Mouse (Mus musculus) midbrain, embryonic 13.5 days (tissue): ENCODE results near the gene Kras. TPM values are rescaled to one million over a fixed set of nuclear protein-coding genes. Genes with fewer than 3 reads are reported as not detected.

Experiments used
- ATAC-seq: fragments of 200-750 bp; cut with Nextera tagmentation; 2 replicates; pipeline ENCODE4 v1.8.0; 2017; ENCODE audit warnings: mild to moderate bottlenecking, moderate TSS enrichment, moderate library complexity
- H3K27ac ChIP-seq: fragments of 300-500 bp; sonication (generic); 2 replicates; pipeline ENCODE4 v1.5.1; 2015; ENCODE audit warnings: inconsistent platforms, mild to moderate bottlenecking, moderate library complexity
- H3K27me3 ChIP-seq: fragments of 300-500 bp; sonication (generic); 2 replicates; pipeline ENCODE4 v1.6.1; 2015; ENCODE audit warnings: mild to moderate bottlenecking, inconsistent platforms
- H3K36me3 ChIP-seq: fragments of 300-500 bp; sonication (generic); 2 replicates; pipeline ENCODE4 v1.6.1; 2015; ENCODE audit warnings: mild to moderate bottlenecking, inconsistent platforms
- H3K4me1 ChIP-seq: fragments of 300-500 bp; sonication (generic); replicated peaks from 2 replicates; pipeline ENCODE4 v1.6.1; 2015; ENCODE audit warnings: inconsistent platforms
- H3K4me2 ChIP-seq: fragments of 300-500 bp; sonication (generic); replicated peaks from 2 replicates; pipeline ENCODE4 v1.6.1; 2015; ENCODE audit warnings: moderate library complexity, mild to moderate bottlenecking, inconsistent platforms
- H3K4me3 ChIP-seq: fragments of 300-500 bp; sonication (generic); replicated peaks from 2 replicates; pipeline ENCODE4 v1.5.1; 2015; ENCODE audit warnings: mild to moderate bottlenecking, inconsistent platforms
- H3K9ac ChIP-seq: fragments of 300-500 bp; sonication (generic); replicated peaks from 2 replicates; pipeline ENCODE4 v1.6.1; 2015; ENCODE audit warnings: mild to moderate bottlenecking, inconsistent platforms
- H3K9me3 ChIP-seq: fragments of 300-500 bp; sonication (generic); 2 replicates; pipeline ENCODE4 v1.6.1; 2016; ENCODE audit warnings: mild to moderate bottlenecking, inconsistent platforms
- WGBS: fragments of 180-500 bp; shearing (Covaris S2); methylation state at CpG from one replicate; pipeline ENCODE4 v1.1.7; 2015; 5-methylcytosine and 5-hydroxymethylcytosine counted together
- polyA plus RNA-seq: library from polyadenylated mRNA; unstranded; fragments of >200 nt; fragmentation: Nextera tagmentation; extraction: Ambion mirVana; gene quantifications from 2 replicates; pipeline ENCODE4 v1.2.1, GENCODE M21; 2015

Kras gene
- polyA plus RNA-seq, 1 experiment from 2014 or later, result 92.3 TPM

DNA sequence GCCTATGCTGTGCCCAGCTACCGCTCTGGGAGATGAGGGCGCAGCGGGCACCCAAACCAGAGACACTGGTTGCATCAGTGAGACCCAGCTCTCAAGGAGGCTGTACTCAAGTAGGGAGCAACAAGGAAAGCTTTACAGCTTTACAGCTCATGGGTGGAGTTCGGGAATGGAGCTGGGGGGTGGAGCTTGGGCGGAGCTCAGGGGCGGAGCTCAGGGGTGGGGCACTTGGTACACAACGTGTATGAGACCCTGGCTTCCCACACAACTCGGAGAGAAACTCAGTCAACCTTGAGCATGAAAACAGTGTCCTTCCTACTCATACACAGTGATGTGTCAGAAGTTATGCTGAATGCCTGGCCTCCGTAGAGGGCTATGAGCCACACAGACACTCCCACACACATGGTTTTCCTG, 74.5 kb downstream of the Kras start:
- WGBS, result 31% methylated on average over 9 of the region's 9 CpGs
- Histone ChIP-seq H3K27me3 (peaks cover 20% of the 10 kb centered on the region), H3K4me1 (peaks cover 25% of the 10 kb centered on the region), H3K4me2 (no peak overlapping the region), H3K9me3 (no peaks in the 10 kb centered on the region), H3K27ac (no peak overlapping the region), H3K36me3 (no peaks in the 10 kb centered on the region), H3K4me3 (no peak overlapping the region), H3K9ac (no peak overlapping the region)
- no peak for ATAC-seq

GRCm38 (mm10) chr6:145173781-145174191, 76.3 kb downstream of the Kras start:
- WGBS, result 3% methylated on average over 7 of the region's 11 CpGs
- no peak overlapping the region for H3K4me3 ChIP-seq
- peak; percentile 84 for ATAC-seq
- H3K4me2 ChIP-seq, result peak overlapping the region; percentile 19; the same call in 1 of the 2 replicates
- H3K36me3 ChIP-seq, result no peaks in the 10 kb centered on the region
- no peak overlapping the region for H3K27ac ChIP-seq
- H3K27me3 ChIP-seq, result peaks cover 20% of the 10 kb centered on the region
- H3K4me1 ChIP-seq, result peaks cover 25% of the 10 kb centered on the region
- H3K9me3 ChIP-seq, result no peaks in the 10 kb centered on the region
- H3K9ac ChIP-seq, result no peak overlapping the region

GRCm38 (mm10) chr6:145171892-145172606, 78.0 kb downstream of the Kras start:
- ATAC-seq, result no peak
- H3K9ac ChIP-seq, result no peak overlapping the region

More at GRCm38 (mm10) chr6:145171892-145172606, 78.0 kb downstream of the Kras start:
- no peaks in the 10 kb centered on the region for H3K36me3 ChIP-seq
- no peaks in the 10 kb centered on the region for H3K9me3 ChIP-seq
- H3K4me1 ChIP-seq, result peaks cover 25% of the 10 kb centered on the region
- no peak overlapping the region for H3K27ac ChIP-seq
- peaks cover 17% of the 10 kb centered on the region for H3K27me3 ChIP-seq
- no peak overlapping the region for H3K4me3 ChIP-seq
- H3K4me2 ChIP-seq, result no peak overlapping the region
- 81% methylated on average over 14 of the region's 14 CpGs for WGBS

Other genes with a start within 250 kb of the Kras start
- gene Bcat1, start 174.1 kb downstream of the Kras start, polyA plus RNA-seq, result 109 and 116 TPM in 2 replicates
- 0.51 and 0.85 TPM in 2 replicates for gene Lrmp, start 134.6 kb downstream of the Kras start, polyA plus RNA-seq
- gene Casc1, start 39.2 kb downstream of the Kras start, polyA plus RNA-seq, result 0.58 and 1.2 TPM in 2 replicates
- 33.8 and 36.4 TPM in 2 replicates for gene Etfrf1, start 39.1 kb downstream of the Kras start, polyA plus RNA-seq